Mouse (Mus musculus): Measurements from ENCODE around the gene Scube3.
A peak's percentile ranks its signal among the peaks of the same experiment; 100 is the strongest.

GRCm38 (mm10) chr17:28100669-28101068 is 41.3 kb upstream of the Scube3 start:
- TF ChIP-seq CTCF (IDR thresholded peaks at IDR 0.05), result peak; percentile 27
- no peak for TF ChIP-seq POLR2A (IDR thresholded peaks at IDR 0.05; ENCODE audit: insufficient read depth, low read depth, low read length)
- TF ChIP-seq EP300 (IDR thresholded peaks at IDR 0.05; ENCODE audit: insufficient read depth, low read depth, low read length), result no peak

Data from heart, adult 2 months (tissue).